Mouse (Mus musculus) adrenal gland, adult 8-10 months (tissue): ENCODE results near the gene Zfp661. TPM values are rescaled to one million over a fixed set of nuclear protein-coding genes. Genes with fewer than 3 reads are reported as not detected.
"Not testable (repeated sequence)": the region's sequence is repeated elsewhere in the genome, so short reads cannot be mapped to it uniquely, and the experiment has no call there.

Experiments used
- DNase-seq: peaks from one replicate; pipeline ENCODE4 v3.0.0; 2022
- total RNA-seq, 4 experiments: library from RNA; stranded (reverse); gene quantifications; 2 replicates each; pipeline ENCODE4 v1.2.4; 2022

Gene Zfp661
- 1 to 10 TPM; 3.7 to 4.7 (median 4.4) TPM for total RNA-seq

- DNase-seq: peak; percentile 69
Measured at GRCm38 (mm10) chr2:127586694-127587513, at the start of gene Zfp661, which contains the start of gene Mrps5. TSS of gene Zfp661 (minus strand) at chr2:127587094. TSS of gene Mrps5 (plus strand) at chr2:127587222.

- no peak for DNase-seq
Measured at GRCm38 (mm10) chr2:127635581-127635980, 48.7 kb upstream of the Zfp661 start.

GRCm38 (mm10) chr2:127632601-127633000 lies 45.7 kb upstream of the Zfp661 start:
- no peak for DNase-seq

- no peak for DNase-seq
Measured at GRCm38 (mm10) chr2:127627990-127628570, 41.2 kb upstream of the Zfp661 start.

- no peak for DNase-seq
Measured at GRCm38 (mm10) chr2:127627354-127627753, 40.5 kb upstream of the Zfp661 start.

GRCm38 (mm10) chr2:127625659-127626058 lies 38.8 kb upstream of the Zfp661 start:
- no peak for DNase-seq

- DNase-seq: no peak
Measured at GRCm38 (mm10) chr2:127624786-127625185, 37.9 kb upstream of the Zfp661 start.

GRCm38 (mm10) chr2:127622065-127622464 lies 35.2 kb upstream of the Zfp661 start:
- DNase-seq: no peak

GRCm38 (mm10) chr2:127619311-127619710 lies 32.4 kb upstream of the Zfp661 start:
- DNase-seq: no peak

GRCm38 (mm10) chr2:127612288-127612687 lies 25.4 kb upstream of the Zfp661 start:
- DNase-seq: no peak

- DNase-seq: no peak
Measured at GRCm38 (mm10) chr2:127611386-127611785, 24.5 kb upstream of the Zfp661 start.

GRCm38 (mm10) chr2:127608986-127609385 lies 22.1 kb upstream of the Zfp661 start:
- DNase-seq: no peak

GRCm38 (mm10) chr2:127608234-127608633 lies 21.3 kb upstream of the Zfp661 start:
- DNase-seq: no peak

- DNase-seq: no peak
Measured at GRCm38 (mm10) chr2:127605203-127605602, 18.3 kb upstream of the Zfp661 start.

- not testable (repeated sequence) for DNase-seq
Measured at GRCm38 (mm10) chr2:127603383-127603782, 16.5 kb upstream of the Zfp661 start.

GRCm38 (mm10) chr2:127590840-127591239 lies 3.9 kb upstream of the Zfp661 start:
- no peak for DNase-seq

- DNase-seq: no peak
Measured at GRCm38 (mm10) chr2:127590204-127590603, 3.3 kb upstream of the Zfp661 start.

- no peak for DNase-seq
Measured at GRCm38 (mm10) chr2:127588897-127589296, 2.0 kb upstream of the Zfp661 start.

- no peak for DNase-seq
Measured at GRCm38 (mm10) chr2:127587514-127587844, 585 bp upstream of the Zfp661 start.

GRCm38 (mm10) chr2:127584436-127584858 lies 2.4 kb downstream of the Zfp661 start:
- peak; percentile 94 for DNase-seq

GRCm38 (mm10) chr2:127573322-127573721 lies 13.6 kb downstream of the Zfp661 start:
- no peak for DNase-seq

GRCm38 (mm10) chr2:127559070-127559966 lies 27.6 kb downstream of the Zfp661 start:
- peak; percentile 56 for DNase-seq

GRCm38 (mm10) chr2:127551078-127551477 lies 35.8 kb downstream of the Zfp661 start:
- no peak for DNase-seq
